Mouse (Mus musculus) myocyte (in vitro differentiated cells): ENCODE measurements around the gene Emid1. TPM values are rescaled to one million over a fixed set of nuclear protein-coding genes. Genes with fewer than 3 reads are reported as not detected.
A peak's percentile ranks its signal among the peaks of the same experiment; 100 is the strongest.

ENCODE experiments used
- H3K27me3 ChIP-seq: one replicate; pipeline ENCODE4 v1.6.1; 2011; ENCODE audit not compliant: control insufficient read depth, insufficient read depth, insufficient read length
- H3K36me3 ChIP-seq: one replicate; pipeline ENCODE4 v1.6.1; 2011; ENCODE audit not compliant: control insufficient read depth, insufficient read depth
- H3K4me2 ChIP-seq: one replicate; pipeline ENCODE4 v1.6.1; 2011; ENCODE audit warnings: low read depth, control low read depth
- H3K4me3 ChIP-seq: one replicate; pipeline ENCODE4 v1.5.1; 2011; ENCODE audit warnings: mild to moderate bottlenecking, control low read depth, moderate library complexity
- H3K79me2 ChIP-seq: one replicate; pipeline ENCODE4 v1.6.1; 2011; ENCODE audit not compliant: control insufficient read depth, insufficient read depth
- H3ac ChIP-seq: one replicate; pipeline ENCODE4 v1.6.1; 2011; ENCODE audit not compliant: control insufficient read depth, insufficient read length
- CEBPB ChIP-seq: IDR thresholded peaks from 2 replicates; pipeline ENCODE4 v1.6.1; 2011; ENCODE audit warnings: mild to moderate bottlenecking, moderate library complexity; ENCODE audit not compliant: poor library complexity, insufficient read depth, severe bottlenecking
- E2F4 ChIP-seq: IDR thresholded peaks from one replicate; pipeline ENCODE4 v1.6.1; 2011; ENCODE audit warnings: mild to moderate bottlenecking, control low read depth, moderate library complexity; ENCODE audit not compliant: insufficient read depth
- MYOD1 ChIP-seq, 3 experiments: IDR thresholded peaks; one replicate each; pipeline ENCODE4 v1.6.1; 2011; ENCODE audit warnings: control low read depth in 2 of 3, low read depth in 2 of 3, mild to moderate bottlenecking in 2 of 3, moderate library complexity in 1 of 3; ENCODE audit not compliant: insufficient read length in 2 of 3, control insufficient read depth in 1 of 3
- MYOG ChIP-seq, 3 experiments: IDR thresholded peaks; one replicate each; pipeline ENCODE4 v1.6.1; 2011; ENCODE audit warnings: control low read depth in 2 of 3, low read depth in 2 of 3, mild to moderate bottlenecking in 2 of 3; ENCODE audit not compliant: insufficient read length in 2 of 3, control insufficient read depth in 1 of 3, insufficient read depth in 1 of 3
- POLR2A ChIP-seq: IDR thresholded peaks from one replicate; pipeline ENCODE4 v1.6.1; 2011; ENCODE audit warnings: low read depth, mild to moderate bottlenecking, control low read depth, moderate library complexity; ENCODE audit not compliant: insufficient read length
- POLR2AphosphoS2 ChIP-seq: IDR thresholded peaks from one replicate; pipeline ENCODE4 v1.6.1; 2011; ENCODE audit warnings: low read depth, control low read depth; ENCODE audit not compliant: insufficient read length
- REST ChIP-seq: IDR thresholded peaks from one replicate; pipeline ENCODE4 v1.6.1; 2011; ENCODE audit warnings: mild to moderate bottlenecking, control low read depth, moderate library complexity; ENCODE audit not compliant: insufficient read depth, insufficient read length
- SRF ChIP-seq: IDR thresholded peaks from one replicate; pipeline ENCODE4 v1.6.1; 2011; ENCODE audit warnings: low read depth; ENCODE audit not compliant: control insufficient read depth, insufficient read length
- TCF3 ChIP-seq: IDR thresholded peaks from one replicate; pipeline ENCODE4 v1.6.1; 2011; ENCODE audit warnings: low read depth, control low read depth; ENCODE audit not compliant: insufficient read length
- USF1 ChIP-seq: IDR thresholded peaks from one replicate; pipeline ENCODE4 v1.6.1; 2011; ENCODE audit warnings: low read depth, mild to moderate bottlenecking, control low read depth, moderate library complexity
- polyA plus RNA-seq: library from polyadenylated mRNA; unstranded; fragments of >200 nt; fragmentation: generic; extraction: Trizol; gene quantifications from one replicate; pipeline ENCODE4 v1.2.1, GENCODE M21; 2012; ENCODE audit warnings: missing spikeins

The Emid1 gene
- polyA plus RNA-seq, 1 experiment: 0.04 TPM

DNA sequence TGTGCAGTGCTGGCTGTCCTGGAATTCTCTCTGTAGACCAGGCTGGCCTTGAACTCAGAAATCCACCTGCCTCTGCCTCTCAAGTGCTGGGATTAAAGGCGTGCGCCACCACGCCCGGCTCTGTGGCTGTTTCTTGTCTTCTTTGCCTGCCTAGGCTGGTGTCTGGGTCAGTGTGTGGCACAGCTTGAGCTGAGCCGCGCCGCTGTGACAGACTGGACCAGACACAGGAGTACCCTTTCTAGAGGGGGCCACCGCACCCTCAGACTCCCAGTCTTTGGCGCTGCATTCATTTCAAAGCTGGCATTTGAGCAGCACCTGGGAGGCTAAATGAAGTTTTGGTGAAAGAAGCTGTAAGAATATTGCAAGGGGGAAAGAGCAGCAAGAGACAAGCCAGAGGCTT lies 93.3 kb downstream of the Emid1 start:
- TF ChIP-seq MYOD1 (IDR thresholded peaks at IDR 0.05; ENCODE audit: control insufficient read depth in 1 of 3, insufficient read length in 2 of 3, low read depth in 2 of 3) (peak in 1 of 3 experiments; percentile 26), MYOG (IDR thresholded peaks at IDR 0.05; ENCODE audit: control insufficient read depth in 1 of 3, insufficient read depth in 1 of 3, insufficient read length in 2 of 3, low read depth in 2 of 3) (no peak), POLR2AphosphoS2 (no peak)
- no peak overlapping the region for H3K4me3 ChIP-seq
- peak overlapping the region; percentile 49 for H3K4me2 ChIP-seq
- no peak overlapping the region for H3ac ChIP-seq
- H3K27me3 ChIP-seq: no peaks in the 10 kb centered on the region
- no peaks in the 10 kb centered on the region for H3K36me3 ChIP-seq
- H3K79me2 ChIP-seq: peaks cover 5% of the 10 kb centered on the region

DNA sequence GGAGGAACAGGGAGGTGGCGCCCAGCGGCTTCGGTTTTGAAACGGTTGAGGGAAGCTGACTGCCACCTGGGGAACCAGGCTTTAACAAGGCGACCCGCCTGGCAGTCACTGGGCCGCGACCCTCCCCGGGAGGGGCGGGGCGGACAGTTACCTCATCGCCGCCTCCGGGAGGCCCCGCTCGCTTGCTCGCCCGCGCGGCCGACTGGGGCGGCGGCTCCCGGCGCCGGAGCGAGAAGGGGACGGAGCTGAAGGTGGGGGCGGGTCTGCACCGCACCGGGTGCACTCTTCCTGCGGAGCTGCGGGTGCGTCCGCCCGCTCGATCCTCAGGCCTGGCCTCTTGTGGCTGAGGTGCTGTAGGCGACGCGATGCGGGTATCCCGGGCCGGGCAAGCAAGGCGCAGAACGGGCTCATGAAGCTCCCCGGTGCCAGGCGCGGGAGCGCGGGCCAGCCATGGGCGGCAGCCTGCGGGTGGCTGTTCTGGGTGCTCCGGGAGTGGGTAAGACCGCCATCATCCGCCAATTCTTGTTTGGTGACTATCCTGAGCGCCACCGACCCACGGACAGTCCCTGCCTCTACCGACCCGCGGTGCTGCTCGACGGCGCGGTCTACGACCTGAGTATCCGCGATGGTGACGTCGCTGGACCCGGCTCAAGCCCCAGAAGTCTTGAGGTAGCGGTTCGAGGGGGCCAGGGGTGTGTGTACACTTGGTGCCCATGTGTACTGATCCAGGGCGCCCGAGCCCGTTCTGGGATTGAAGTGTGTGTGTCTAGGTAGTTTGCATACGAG lies 94.0 kb downstream of the Emid1 start, which contains the start of gene Rasl10a:
Rasl10a (plus strand) TSS at position 273 of the 786 bp plus-strand sequence.
- TF ChIP-seq TCF3 (no peak), POLR2AphosphoS2 (peak; percentile 70), MYOD1 (IDR thresholded peaks at IDR 0.05; ENCODE audit: control insufficient read depth in 1 of 3, insufficient read length in 2 of 3, low read depth in 2 of 3) (peak in 1 of 3 experiments; percentile 7)
- Histone ChIP-seq H3K79me2 (peaks cover 4% of the 10 kb centered on the region), H3K27me3 (no peaks in the 10 kb centered on the region), H3K4me3 (no peak within 1 kb of the TSS), H3ac (no peak within 1 kb of the TSS), H3K36me3 (no peaks in the 10 kb centered on the region), H3K4me2 (peak within 1 kb of the TSS; percentile 49)

DNA sequence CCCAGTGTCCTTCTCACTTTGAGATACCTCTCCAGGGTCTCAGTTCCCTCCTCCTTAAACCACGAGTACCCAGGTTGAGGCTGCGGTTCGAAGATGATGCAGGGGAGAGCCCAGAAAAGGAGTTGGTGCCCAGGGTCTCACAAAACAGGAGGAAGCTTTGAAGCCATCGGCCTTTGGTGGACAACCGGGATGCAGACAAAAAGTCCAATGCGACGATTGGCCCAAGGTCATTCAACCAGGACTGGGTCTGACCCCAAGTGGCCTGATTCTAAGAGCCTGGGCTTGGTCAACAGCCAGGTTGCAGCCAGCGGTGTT lies 94.6 kb downstream of the Emid1 start:
- H3K36me3 ChIP-seq: no peaks in the 10 kb centered on the region
- no peaks in the 10 kb centered on the region for H3K27me3 ChIP-seq
- H3ac ChIP-seq: no peak overlapping the region
- peak overlapping the region; percentile 49 for H3K4me2 ChIP-seq
- no peaks in the 10 kb centered on the region for H3K79me2 ChIP-seq
- TF ChIP-seq POLR2A (no peak), POLR2AphosphoS2 (no peak), MYOD1 (IDR thresholded peaks at IDR 0.05; ENCODE audit: control insufficient read depth in 1 of 3, insufficient read length in 2 of 3, low read depth in 2 of 3) (no peak), CEBPB (no peak), MYOG (IDR thresholded peaks at IDR 0.05; ENCODE audit: control insufficient read depth in 1 of 3, insufficient read depth in 1 of 3, insufficient read length in 2 of 3, low read depth in 2 of 3) (no peak), SRF (no peak), TCF3 (no peak), E2F4 (no peak)
- H3K4me3 ChIP-seq: no peak overlapping the region

DNA sequence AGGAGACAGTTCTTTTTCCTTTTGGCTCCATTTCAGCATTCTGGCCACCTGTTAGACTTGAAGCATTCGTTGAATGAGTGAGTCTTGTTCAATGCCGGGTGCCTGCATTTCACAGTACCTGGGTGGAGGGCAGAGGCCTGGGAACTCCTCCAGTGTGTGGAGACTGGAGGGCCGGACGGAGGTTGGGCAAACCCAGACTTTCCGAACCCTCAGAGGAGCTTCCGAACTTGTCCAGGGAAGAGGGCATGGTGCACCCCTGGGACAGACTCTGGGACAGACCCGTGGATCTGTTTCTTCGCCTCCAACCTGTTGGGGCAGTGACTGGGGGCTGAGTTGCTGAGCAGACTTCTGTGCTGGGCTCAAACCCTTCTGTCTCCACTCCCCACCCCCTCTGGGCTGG lies 95.0 kb downstream of the Emid1 start:
- no peaks in the 10 kb centered on the region for H3K27me3 ChIP-seq
- no peaks in the 10 kb centered on the region for H3K36me3 ChIP-seq
- no peak overlapping the region for H3ac ChIP-seq
- no peak for TF ChIP-seq E2F4
- TF ChIP-seq MYOD1 (IDR thresholded peaks at IDR 0.05; ENCODE audit: control insufficient read depth in 1 of 3, insufficient read length in 2 of 3, low read depth in 2 of 3): no peak
- TF ChIP-seq SRF: no peak
- TF ChIP-seq REST: no peak
- no peak for TF ChIP-seq POLR2AphosphoS2
- no peak for TF ChIP-seq MYOG (IDR thresholded peaks at IDR 0.05; ENCODE audit: control insufficient read depth in 1 of 3, insufficient read depth in 1 of 3, insufficient read length in 2 of 3, low read depth in 2 of 3)
- TF ChIP-seq USF1: no peak
- no peak for TF ChIP-seq POLR2A
- no peak for TF ChIP-seq CEBPB
- H3K4me2 ChIP-seq: no peak overlapping the region
- no peaks in the 10 kb centered on the region for H3K79me2 ChIP-seq
- H3K4me3 ChIP-seq: no peak overlapping the region

Other genes starting within 250 kb of the Emid1 start
- gene Nefh, start 204.2 kb downstream of the Emid1 start, polyA plus RNA-seq: 0.04 TPM
- 55.6 TPM for gene Ap1b1, start 165.4 kb downstream of the Emid1 start, polyA plus RNA-seq
- 1.4 TPM for gene Rasl10a, start 94.1 kb downstream of the Emid1 start, polyA plus RNA-seq
- 69.3 TPM for gene Gas2l1, start 86.9 kb downstream of the Emid1 start, polyA plus RNA-seq
- gene Rhbdd3, start 53.3 kb downstream of the Emid1 start, polyA plus RNA-seq: 23.6 TPM
- gene Ewsr1, start 53.0 kb downstream of the Emid1 start, polyA plus RNA-seq: 157 TPM
- 79.3 TPM for gene Kremen1, start 109.3 kb upstream of the Emid1 start, polyA plus RNA-seq